Mouse (Mus musculus): ENCODE measurements around the gene Faap100. TPM values are rescaled to one million over a fixed set of nuclear protein-coding genes. Genes with fewer than 3 reads are reported as not detected.

Gene Faap100
- total RNA-seq, 2 experiments from 2014 or later: 15.2 to 15.3 TPM

DNA sequence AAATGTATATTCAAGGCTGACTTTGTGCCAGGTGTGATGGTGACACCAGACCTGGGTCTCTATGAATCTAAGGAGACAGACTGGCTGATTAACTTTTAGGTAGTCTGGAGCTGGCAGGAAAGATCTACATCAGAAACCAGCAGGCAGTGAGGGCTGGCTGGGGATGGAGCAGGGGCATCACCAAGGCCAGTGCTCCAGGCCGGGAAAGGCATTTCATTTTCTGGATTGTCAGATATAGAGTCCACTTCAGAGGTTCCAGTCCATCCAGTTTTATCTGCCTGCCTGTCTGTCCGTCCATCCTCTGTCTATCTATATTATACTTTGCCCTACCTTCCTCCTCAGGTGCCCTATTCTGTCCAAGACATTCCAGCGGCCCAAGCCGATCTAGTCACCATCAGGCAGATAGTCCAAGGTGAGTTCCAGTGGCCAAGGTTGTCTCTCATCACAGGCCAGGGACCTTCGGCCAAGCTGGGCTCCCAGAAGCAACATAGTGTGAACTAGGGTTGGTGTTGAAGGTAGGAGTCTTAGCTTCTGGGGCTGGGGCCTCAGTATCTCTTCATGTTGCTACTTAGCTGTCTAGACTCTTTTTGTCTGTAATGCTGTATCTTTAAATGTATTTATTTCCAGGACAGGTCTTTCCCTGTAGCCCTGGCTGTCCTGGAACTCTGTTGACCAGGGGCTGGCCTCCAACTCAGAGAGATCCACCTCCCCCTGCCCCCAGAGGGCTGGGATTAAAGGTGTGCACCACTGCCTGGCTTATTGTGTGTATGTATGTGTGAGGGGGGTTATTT is 34.9 kb downstream of the Faap100 start:
- no peak for DNase-seq (ENCODE audit: low spot score)
- intact Hi-C loops (cut with DNase I): no loop called here

DNA sequence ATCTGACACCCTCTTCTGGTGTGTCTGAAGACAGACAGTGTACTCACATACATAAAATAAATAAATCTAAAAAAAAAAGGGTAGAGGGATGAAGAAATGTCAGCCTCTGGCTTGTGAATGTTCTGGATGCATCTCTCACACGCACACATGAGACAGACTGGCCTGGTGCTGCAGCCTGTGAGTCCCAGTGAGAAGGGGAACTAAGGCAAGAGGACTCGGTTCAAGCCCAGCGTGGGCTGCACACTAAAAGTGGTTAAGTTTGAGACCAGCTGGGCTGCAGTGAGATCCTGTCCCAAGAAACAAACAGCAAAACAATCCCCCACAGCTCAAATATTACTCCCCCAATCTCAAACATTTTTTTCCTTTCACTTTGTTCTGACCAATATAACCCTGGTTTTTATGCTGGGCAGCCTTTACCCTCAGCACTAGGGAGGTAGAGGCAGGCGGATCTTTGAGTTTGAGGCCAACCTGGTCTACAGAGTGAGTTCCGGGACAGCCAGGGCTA is 35.9 kb downstream of the Faap100 start:
- intact Hi-C loops (cut with DNase I): no loop called here
- DNase-seq (ENCODE audit: low spot score): no peak

DNA sequence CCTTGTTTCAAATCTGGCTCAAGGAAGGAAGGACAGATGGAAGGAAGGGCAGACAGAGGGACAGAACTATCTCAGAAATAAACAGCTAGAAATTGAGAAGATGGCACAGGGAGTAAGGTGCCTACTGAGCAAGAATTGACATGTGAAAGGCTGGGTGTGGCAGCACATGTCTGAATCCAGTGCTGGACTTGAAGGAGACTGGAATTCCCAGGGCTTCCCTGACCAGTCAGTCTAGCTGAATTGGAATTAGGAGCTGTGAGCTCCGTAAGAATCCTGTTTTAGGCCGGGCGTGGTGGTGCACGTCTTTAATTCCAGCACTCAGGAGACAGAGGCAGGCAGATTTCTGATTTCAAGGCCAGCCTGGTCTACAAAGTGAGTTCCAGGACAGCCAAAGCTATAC is 36.9 kb downstream of the Faap100 start:
- no peak for DNase-seq (ENCODE audit: low spot score)
- intact Hi-C loops (cut with DNase I): no loop called here

DNA sequence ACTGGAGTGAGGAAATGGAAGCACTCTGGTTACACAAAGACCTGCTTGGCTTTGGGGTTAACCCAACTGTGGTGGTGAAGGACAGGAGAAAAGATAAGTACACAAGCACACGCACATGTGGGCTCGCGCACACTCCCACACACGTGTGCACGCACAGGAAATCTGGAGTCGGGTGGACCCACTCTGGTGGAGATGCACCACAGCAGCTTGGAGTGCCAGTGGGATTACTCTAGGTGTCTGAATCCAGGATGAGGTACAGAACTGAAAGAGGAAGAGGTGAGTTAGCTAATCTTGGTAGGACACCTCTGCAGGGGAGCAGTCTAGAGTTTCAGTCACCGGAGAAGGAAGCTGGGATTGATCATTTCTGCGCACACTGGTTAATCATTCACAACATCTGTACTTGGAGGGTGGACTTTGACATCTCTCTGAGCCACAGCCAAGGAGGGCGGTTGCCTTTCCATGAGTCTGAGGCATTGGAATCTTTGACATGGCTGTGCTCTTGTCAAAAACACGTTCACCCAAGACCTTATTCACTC is 38.5 kb downstream of the Faap100 start:
- DNase-seq (ENCODE audit: low spot score): no peak
- intact Hi-C loops (cut with DNase I): no loop called here

DNA sequence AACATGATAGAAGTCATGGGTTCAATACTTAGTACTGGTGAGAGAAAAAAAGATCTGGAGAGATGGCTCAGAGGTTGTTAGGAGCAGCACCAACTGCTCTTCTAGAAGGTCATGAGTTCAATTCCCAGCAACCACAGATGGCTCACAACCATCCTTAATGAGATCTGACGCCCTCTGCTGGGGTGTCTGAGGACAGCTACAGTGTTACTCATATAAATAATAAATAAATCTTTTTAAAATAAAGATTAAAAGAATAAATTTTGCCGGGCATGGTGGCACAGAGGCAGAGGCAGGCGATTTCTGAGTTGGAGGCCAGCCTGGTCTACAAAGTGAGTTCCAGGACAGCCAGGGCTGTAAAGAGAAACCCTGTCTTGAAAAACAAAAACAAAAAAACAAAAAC is 39.8 kb downstream of the Faap100 start:
- intact Hi-C loops (cut with DNase I): no loop called here
- DNase-seq (ENCODE audit: low spot score): no peak

DNA sequence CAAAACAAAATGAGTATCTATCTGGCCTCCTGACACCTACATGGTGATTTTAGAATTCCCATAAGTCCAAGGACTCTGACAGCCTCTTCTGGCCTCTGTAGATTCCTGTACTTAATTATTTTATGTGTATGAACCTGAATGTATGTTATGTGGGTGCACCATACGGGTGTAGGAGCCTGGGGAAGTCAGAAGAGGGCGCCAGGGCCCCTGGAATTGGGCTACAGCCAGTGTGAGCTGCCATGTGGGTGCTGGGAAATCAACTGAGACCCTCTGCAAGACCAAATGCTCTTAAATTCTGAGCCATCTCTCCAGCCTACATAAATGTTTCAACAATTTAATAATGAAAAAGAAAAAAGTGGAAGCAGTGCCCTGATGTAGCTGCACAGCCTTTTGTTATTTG is 41.1 kb downstream of the Faap100 start:
- no peak for DNase-seq (ENCODE audit: low spot score)
- intact Hi-C loops (cut with DNase I): no loop called here

DNA sequence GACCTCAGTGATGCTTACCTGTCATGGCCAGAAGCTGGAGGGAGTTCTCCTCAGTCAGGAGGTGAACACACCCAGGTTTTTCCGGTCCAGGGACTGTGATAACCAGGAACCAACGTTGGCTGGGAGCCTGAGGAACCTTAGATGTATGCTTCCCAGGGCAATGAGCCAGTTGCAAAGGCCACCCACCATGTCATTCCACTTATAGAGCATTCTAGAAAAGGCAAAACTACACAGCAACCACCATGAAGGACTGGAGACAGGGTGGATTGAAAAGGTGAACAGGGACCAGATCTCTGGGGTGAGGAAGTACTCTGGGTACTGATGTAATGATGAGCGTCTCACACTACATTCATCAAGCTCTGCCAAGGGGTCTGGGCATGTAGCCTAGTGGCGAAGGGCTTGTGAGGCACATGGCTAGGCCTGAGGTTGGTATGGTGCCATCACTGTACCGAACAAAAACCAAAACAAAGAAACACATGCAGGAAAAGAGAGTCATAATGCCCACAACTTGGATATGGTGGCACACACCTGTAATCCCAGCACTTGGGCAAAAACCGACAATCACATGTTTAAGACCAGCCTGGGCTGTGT is 43.0 kb downstream of the Faap100 start:
- intact Hi-C loops (cut with DNase I): no loop called here
- no peak for DNase-seq (ENCODE audit: low spot score)

DNA sequence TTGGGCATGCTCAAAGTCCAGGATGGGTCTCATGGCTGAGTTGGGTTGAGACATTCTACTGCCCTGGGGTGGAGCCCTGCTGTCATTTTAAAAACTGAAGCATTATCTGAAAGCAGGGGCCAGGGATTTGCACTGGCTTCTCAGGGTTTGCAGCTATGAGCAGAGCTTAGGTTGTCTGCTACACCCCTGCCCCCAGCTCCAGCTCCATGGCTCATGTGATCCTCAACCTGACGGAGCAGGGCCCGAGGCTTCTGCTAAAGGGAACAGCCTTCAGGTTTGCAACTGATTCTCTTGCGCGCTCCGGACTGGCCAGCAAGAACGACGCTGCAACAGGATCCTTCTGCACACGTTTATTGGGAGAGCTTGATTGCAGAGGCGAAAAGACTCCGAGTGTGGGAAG is 58.4 kb downstream of the Faap100 start:
- no peak for DNase-seq (ENCODE audit: low spot score)
- intact Hi-C loops (cut with DNase I): no loop called here

DNA sequence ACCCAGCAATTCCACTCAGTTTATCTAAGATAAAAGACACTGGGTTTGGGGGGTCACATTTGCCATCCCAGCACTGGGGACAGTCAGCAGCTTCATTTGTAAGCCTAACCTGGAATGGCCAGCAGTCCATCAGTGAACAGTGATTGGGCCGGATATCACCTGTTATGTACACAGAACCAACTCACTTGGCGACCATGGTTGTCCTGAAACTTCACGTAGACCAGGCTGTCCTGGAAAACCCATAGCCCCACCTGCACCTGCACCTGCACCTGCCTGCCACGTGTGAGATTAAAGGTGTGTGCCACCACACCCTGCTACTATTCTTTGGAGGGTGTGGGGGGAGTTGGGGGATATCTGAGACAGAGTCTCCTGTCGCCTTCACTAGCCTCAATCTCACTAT is 59.3 kb downstream of the Faap100 start:
- intact Hi-C loops (cut with DNase I): no loop called here

More for the DNA sequence above, 59.3 kb downstream of the Faap100 start:
- DNase-seq (ENCODE audit: low spot score): no peak

Small RNA genes lying within 50 kb of the gene (microRNA-seq; reads per million reads assigned to microRNA genes)
- not detected for gene Gm23419
- gene Mir6935: not detected

Other genes starting within 250 kb of the Faap100 start
- gene Slc38a10, start 227.4 kb downstream of the Faap100 start, total RNA-seq (2021): 10 to 100 TPM; 75.9 to 78.0 TPM
- 1 to 10 TPM; 7.8 to 8.3 TPM for gene Bahcc1, start 145.8 kb downstream of the Faap100 start, total RNA-seq (2021)
- gene Actg1, start 30.2 kb downstream of the Faap100 start, total RNA-seq (2021): 100 to 1,000 TPM; 282 to 346 TPM
- gene Fscn2, start 17.2 kb downstream of the Faap100 start, total RNA-seq (2021): not detected
- gene Nploc4, start 58.9 kb upstream of the Faap100 start, total RNA-seq (2021): 10 to 100 TPM; 53.0 to 59.3 TPM
- 1 to 10 TPM; 1.4 to 1.6 TPM for gene Tspan10, start 63.9 kb upstream of the Faap100 start, total RNA-seq (2021)
- under 1 TPM; 0.47 to 0.84 TPM for gene Pde6g, start 74.7 kb upstream of the Faap100 start, total RNA-seq (2021)
- 10 to 100 TPM; 53.7 to 56.4 TPM for gene Oxld1, start 79.3 kb upstream of the Faap100 start, total RNA-seq (2021)
- 1 to 10 TPM; 7.9 to 8.9 TPM for gene Ccdc137, start 79.4 kb upstream of the Faap100 start, total RNA-seq (2021)
- gene Arl16, start 88.8 kb upstream of the Faap100 start, total RNA-seq (2021): 10 to 100 TPM; 10.5 to 10.6 TPM
- 100 to 1,000 TPM; 253 to 263 TPM for gene Mrpl12, start 105.8 kb upstream of the Faap100 start, total RNA-seq (2021)
- 10 to 100 TPM; 13.1 to 14.8 TPM for gene Slc25a10, start 113.1 kb upstream of the Faap100 start, total RNA-seq (2021)
- 1 to 10 TPM; 1.3 to 1.5 TPM for gene Gcgr, start 151.9 kb upstream of the Faap100 start, total RNA-seq (2021)
- gene Mcrip1, start 171.0 kb upstream of the Faap100 start, total RNA-seq (2021): 10 to 100 TPM; 44.1 to 46.9 TPM
- not detected for gene Ppp1r27, start 172.4 kb upstream of the Faap100 start, total RNA-seq (2021)
- 100 to 1,000 TPM; 228 to 255 TPM for gene P4hb, start 194.5 kb upstream of the Faap100 start, total RNA-seq (2021)
- 100 to 1,000 TPM; 142 to 158 TPM for gene Arhgdia, start 202.9 kb upstream of the Faap100 start, total RNA-seq (2021)
- gene Alyref, start 219.6 kb upstream of the Faap100 start, total RNA-seq (2021): 10 to 100 TPM; 49.3 to 52.6 TPM
- 10 to 100 TPM; 82.6 to 90.3 TPM for gene Anapc11, start 219.7 kb upstream of the Faap100 start, total RNA-seq (2021)
- not detected for gene Npb, start 229.7 kb upstream of the Faap100 start, total RNA-seq (2021)
- gene Pcyt2, start 239.2 kb upstream of the Faap100 start, total RNA-seq (2021): 10 to 100 TPM; 54.2 to 59.3 TPM
- 1 to 10 TPM; 7.7 to 8.3 TPM for gene Sirt7, start 246.5 kb upstream of the Faap100 start, total RNA-seq (2021)